Mouse (Mus musculus) olfactory bulb, adult 2 months (tissue): ENCODE measurements around the gene Rpl37. TPM values are rescaled to one million over a fixed set of nuclear protein-coding genes. Genes with fewer than 3 reads are reported as not detected.

Experiments
- H3K27ac ChIP-seq: fragments of 200-500 bp; 2 replicates; pipeline ENCODE4 v1.5.1; 2012; ENCODE audit warnings: low read depth, low read length; ENCODE audit not compliant: insufficient read depth
- H3K4me1 ChIP-seq: fragments of 200-500 bp; 2 replicates; pipeline ENCODE4 v1.6.1; 2012; ENCODE audit warnings: low read length; ENCODE audit not compliant: control insufficient read depth, insufficient read depth
- H3K4me3 ChIP-seq: fragments of 200-500 bp; 2 replicates; pipeline ENCODE4 v1.5.1; 2012; ENCODE audit warnings: mild to moderate bottlenecking, low read depth, low read length, moderate library complexity; ENCODE audit not compliant: insufficient read depth
- CTCF ChIP-seq: fragments of 200-500 bp; IDR thresholded peaks from 2 replicates; pipeline ENCODE4 v1.5.1; 2012; ENCODE audit warnings: low read depth, mild to moderate bottlenecking, low read length, moderate library complexity; ENCODE audit not compliant: insufficient read depth
- POLR2A ChIP-seq: fragments of 200-500 bp; IDR thresholded peaks from 2 replicates; pipeline ENCODE4 v1.6.1; 2012; ENCODE audit warnings: mild to moderate bottlenecking, low read depth, low read length, moderate library complexity; ENCODE audit not compliant: insufficient read depth
- WGBS: fragments of 180-500 bp; shearing (Covaris S2); methylation state at CpG from one replicate; pipeline ENCODE4 v1.1.7; 2018; 5-methylcytosine and 5-hydroxymethylcytosine counted together
- polyA plus RNA-seq: library from polyadenylated mRNA; stranded (reverse); fragments of >200 nt; gene quantifications from 2 replicates; pipeline ENCODE4 v1.2.4, GENCODE M21; 2012; ENCODE audit warnings: low replicate concordance; ENCODE audit not compliant: missing spikeins, insufficient read depth, insufficient read length

Gene Rpl37
- polyA plus RNA-seq, 1 experiment = not detected

GRCm38 (mm10) chr15:5134179-5134578 lies 17.7 kb downstream of the Rpl37 start:
- TF ChIP-seq CTCF (no peak), POLR2A (no peak)
- WGBS = 68% methylated on average over 3 of the region's 3 CpGs
- Histone ChIP-seq H3K27ac (no peak overlapping the region), H3K4me3 (no peak overlapping the region), H3K4me1 (no peaks in the 10 kb centered on the region)

GRCm38 (mm10) chr15:5134945-5135483 lies 18.6 kb downstream of the Rpl37 start:
- TF ChIP-seq CTCF = no peak
- TF ChIP-seq POLR2A = no peak
- 87% methylated on average over 8 of the region's 8 CpGs for WGBS
- H3K27ac ChIP-seq = no peak overlapping the region
- no peaks in the 10 kb centered on the region for H3K4me1 ChIP-seq
- H3K4me3 ChIP-seq = no peak overlapping the region

- Histone ChIP-seq H3K4me3 (no peak overlapping the region), H3K27ac (no peak overlapping the region), H3K4me1 (no peaks in the 10 kb centered on the region)
- TF ChIP-seq POLR2A = no peak
- TF ChIP-seq CTCF = no peak
- 43% methylated on average over 9 of the region's 9 CpGs for WGBS
Observed at GRCm38 (mm10) chr15:5138021-5138856, 21.8 kb downstream of the Rpl37 start.

GRCm38 (mm10) chr15:5139366-5139765 lies 22.9 kb downstream of the Rpl37 start:
- 93% methylated on average over 2 of the region's 2 CpGs for WGBS
- H3K4me3 ChIP-seq = no peak overlapping the region
- no peaks in the 10 kb centered on the region for H3K4me1 ChIP-seq
- H3K27ac ChIP-seq = no peak overlapping the region
- TF ChIP-seq POLR2A = no peak
- TF ChIP-seq CTCF = no peak

- H3K27ac ChIP-seq = no peak overlapping the region
- H3K4me1 ChIP-seq = peaks cover under 1% of the 10 kb centered on the region; the same call in 1 of the 2 replicates
- H3K4me3 ChIP-seq = no peak overlapping the region
- WGBS = 95% methylated on average over 7 of the region's 7 CpGs
- no peak for TF ChIP-seq CTCF
- TF ChIP-seq POLR2A = no peak
Observed at GRCm38 (mm10) chr15:5139863-5140262, 23.4 kb downstream of the Rpl37 start.

- Histone ChIP-seq H3K4me3 (no peak overlapping the region), H3K4me1 (peaks cover 3% of the 10 kb centered on the region), H3K27ac (no peak overlapping the region)
- no peak for TF ChIP-seq POLR2A
- TF ChIP-seq CTCF = no peak
Observed at GRCm38 (mm10) chr15:5140357-5140756, 23.9 kb downstream of the Rpl37 start.

GRCm38 (mm10) chr15:5142047-5142446 lies 25.6 kb downstream of the Rpl37 start:
- Histone ChIP-seq H3K27ac (no peak overlapping the region), H3K4me1 (peaks cover 5% of the 10 kb centered on the region), H3K4me3 (no peak overlapping the region)
- no peak for TF ChIP-seq POLR2A
- no peak for TF ChIP-seq CTCF
- WGBS = 75% methylated on average over 5 of the region's 5 CpGs

GRCm38 (mm10) chr15:5142714-5143113 lies 26.3 kb downstream of the Rpl37 start:
- no peak overlapping the region for H3K4me3 ChIP-seq
- TF ChIP-seq CTCF = no peak
- TF ChIP-seq POLR2A = no peak
- peaks cover 5% of the 10 kb centered on the region for H3K4me1 ChIP-seq
- WGBS = 67% methylated on average over 5 of the region's 5 CpGs
- no peak overlapping the region for H3K27ac ChIP-seq

GRCm38 (mm10) chr15:5143361-5144020 lies 27.0 kb downstream of the Rpl37 start, which contains the start of gene Prkaa1:
TSS of gene Prkaa1 (plus strand) at chr15:5143861.
- under 1% methylated on average over 62 of the region's 80 CpGs for WGBS
- Histone ChIP-seq H3K27ac (peak within 1 kb of the TSS; percentile 66), H3K4me3 (peak within 1 kb of the TSS; percentile 89), H3K4me1 (peaks cover 5% of the 10 kb centered on the region)
- peak; percentile 49; the same call in 1 of the 2 replicates for TF ChIP-seq CTCF
- peak; percentile 32; the same call in 1 of the 2 replicates for TF ChIP-seq POLR2A
